Mouse (Mus musculus) skeletal muscle tissue, adult 2 months (tissue): Measurements from ENCODE around the gene Zfp772.
"Not testable (repeated sequence)": the region's sequence is repeated elsewhere in the genome, so short reads cannot be mapped to it uniquely, and the experiment has no call there.

Source experiments
- DNase-seq: peaks from one replicate; pipeline ENCODE4 v3.0.0-alpha.2; 2012; ENCODE audit warnings: low read depth, low spot score

Gene Zfp772

DNA sequence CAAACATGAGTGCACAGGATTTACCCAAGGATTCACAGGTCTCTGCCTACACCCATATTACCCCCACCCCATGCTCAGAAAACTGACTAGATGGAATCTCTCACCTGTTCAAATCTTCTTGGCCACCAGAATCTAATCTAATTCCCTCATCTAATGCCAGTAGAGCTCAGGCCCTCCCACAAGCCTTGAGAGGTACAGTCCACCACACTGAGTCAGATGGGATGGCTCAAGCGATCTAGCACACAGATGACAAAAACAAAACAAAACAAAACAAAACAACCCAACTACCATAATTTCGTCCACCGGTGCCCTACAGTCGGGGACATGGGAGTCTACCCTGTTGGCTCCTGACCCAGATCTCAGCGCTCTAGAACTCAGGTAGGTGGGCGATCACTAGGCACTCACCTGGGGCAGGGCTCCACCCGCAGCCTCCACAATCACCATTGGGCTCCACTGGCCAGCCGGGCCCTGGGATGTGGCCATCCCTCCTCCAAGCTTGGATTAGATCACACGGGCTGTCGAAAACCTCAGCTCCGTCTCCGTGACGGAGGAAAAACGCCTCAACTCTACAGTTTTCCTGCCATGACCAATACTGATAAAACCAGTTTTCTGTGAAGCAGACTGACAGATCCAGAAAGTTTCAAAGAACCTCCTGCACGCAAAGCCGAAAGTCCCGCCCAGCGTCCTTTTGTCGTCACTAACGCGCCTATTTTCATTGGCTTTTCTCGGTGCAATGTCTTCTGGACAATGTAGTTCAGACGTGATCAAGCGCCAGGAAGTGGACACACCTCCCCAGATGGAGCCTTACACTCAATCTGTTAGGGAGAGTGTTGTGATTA lies at the start of gene Zfp772:
Gene Zfp772 (minus strand): TSS at position 686 of the 839 bp plus-strand sequence.
- DNase-seq = not testable (repeated sequence)

DNA sequence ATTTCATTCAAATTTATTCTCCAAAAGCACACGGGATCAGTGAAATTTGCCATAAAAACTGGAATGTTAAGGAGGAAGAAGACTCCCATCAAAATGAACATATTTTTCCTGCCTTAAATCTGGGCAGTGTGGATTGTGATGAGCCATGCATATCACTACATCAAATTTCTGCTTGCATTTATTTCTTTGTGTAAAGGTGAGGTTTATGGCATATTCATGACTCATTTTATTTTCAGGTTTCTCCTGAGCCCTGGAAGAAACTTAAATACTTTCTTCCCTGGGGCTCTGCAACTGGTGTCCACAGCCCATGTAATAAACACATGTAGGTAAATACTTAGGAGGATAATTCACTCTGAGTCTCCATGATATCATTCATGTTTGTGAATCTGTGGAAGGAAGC lies 37.4 kb upstream of the Zfp772 start, which contains the start of gene Vmn2r29:
Gene Vmn2r29 (minus strand): TSS at position 101 of the 400 bp plus-strand sequence.
- DNase-seq = not testable (repeated sequence)

DNA sequence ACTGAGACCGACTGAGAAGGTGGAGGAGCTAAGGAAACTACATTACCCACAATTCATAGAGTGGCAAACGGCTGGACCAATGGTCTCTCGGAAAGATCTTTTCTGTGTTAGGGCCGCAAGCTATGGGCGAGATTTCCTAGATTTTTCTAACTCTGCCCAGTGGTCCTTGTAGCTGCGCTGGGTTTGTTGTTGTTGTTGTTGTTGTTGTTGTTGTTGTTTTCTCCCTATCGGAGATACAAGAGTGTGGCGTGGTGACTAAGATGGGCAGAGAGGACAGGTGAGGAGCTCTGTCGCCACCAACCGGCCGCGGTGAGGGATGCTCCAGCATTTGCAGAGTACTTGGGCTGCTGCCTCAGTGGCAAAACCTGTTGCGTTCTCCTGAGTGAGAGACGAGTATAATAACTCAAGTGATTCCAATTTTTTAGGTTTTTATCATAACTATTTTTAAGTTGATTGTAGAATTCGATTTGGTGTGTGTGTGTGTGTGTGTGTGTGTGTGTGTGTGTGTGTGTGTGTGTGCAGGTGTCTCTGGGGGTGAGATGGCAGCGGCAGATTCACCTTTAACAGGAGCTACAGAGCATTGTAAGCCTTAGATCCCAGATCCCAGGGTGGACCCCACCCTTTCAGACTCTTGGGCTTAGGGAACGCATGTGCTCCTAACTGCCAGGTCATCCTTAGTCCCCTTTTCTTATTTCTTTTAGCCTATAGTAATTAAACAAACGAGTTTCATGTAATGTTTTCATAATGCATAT lies 21.4 kb downstream of the Zfp772 start:
- peak; percentile 10 for DNase-seq

DNA sequence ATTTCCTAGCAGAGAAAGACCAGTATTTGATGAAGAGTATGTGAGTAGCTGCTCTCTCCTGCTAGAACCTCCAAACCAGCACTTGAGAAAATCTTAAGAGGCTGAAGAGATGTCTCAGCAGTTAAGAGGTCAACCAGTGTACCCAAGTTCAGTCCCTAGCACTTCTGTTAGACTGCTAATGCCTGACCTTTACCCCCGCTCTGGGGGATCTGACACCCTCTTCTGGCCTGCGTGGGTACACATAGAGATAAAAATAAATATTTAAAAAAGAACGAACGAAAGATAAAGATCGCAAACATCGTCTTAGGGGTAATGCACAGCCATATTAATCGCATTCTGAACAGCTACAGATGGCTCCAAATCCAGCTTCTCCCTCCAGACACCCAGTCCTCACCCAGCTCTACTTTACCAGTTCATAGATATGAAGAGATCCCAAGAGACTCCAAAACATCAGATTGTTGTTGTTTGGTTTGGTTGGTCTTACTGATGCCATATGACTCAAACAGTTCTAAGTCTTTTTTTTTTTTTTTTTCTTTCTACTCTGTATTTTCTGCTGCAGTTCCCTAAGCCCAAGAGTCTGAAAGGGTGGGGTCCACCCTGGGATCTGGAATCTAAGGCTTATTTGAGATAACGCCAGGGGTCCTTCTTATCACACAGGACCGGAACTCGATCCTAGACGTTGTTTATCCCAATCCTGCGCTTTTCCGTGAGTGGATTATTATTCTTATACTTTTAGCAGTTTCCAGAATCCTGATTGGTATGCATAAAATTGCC lies 22.2 kb downstream of the Zfp772 start:
- no peak for DNase-seq

DNA sequence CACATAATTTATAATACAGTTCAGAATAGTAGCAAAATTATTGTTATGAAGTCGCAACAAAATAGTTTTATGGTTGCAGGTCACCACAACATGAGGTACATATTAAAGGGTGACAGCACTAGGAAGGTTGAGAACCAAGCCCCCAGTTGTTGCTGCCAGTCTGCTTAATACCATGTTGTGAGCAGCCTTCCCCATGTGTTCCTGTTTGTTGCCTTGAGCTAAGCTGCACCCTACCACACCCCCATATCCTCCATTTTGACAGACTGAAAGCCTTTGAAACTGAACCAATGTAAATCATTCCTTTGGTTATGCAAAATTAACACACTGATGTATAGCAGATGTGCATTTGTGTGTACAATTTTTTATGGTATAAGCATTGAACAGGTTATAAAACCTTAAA lies 23.9 kb downstream of the Zfp772 start:
- DNase-seq = no peak

DNA sequence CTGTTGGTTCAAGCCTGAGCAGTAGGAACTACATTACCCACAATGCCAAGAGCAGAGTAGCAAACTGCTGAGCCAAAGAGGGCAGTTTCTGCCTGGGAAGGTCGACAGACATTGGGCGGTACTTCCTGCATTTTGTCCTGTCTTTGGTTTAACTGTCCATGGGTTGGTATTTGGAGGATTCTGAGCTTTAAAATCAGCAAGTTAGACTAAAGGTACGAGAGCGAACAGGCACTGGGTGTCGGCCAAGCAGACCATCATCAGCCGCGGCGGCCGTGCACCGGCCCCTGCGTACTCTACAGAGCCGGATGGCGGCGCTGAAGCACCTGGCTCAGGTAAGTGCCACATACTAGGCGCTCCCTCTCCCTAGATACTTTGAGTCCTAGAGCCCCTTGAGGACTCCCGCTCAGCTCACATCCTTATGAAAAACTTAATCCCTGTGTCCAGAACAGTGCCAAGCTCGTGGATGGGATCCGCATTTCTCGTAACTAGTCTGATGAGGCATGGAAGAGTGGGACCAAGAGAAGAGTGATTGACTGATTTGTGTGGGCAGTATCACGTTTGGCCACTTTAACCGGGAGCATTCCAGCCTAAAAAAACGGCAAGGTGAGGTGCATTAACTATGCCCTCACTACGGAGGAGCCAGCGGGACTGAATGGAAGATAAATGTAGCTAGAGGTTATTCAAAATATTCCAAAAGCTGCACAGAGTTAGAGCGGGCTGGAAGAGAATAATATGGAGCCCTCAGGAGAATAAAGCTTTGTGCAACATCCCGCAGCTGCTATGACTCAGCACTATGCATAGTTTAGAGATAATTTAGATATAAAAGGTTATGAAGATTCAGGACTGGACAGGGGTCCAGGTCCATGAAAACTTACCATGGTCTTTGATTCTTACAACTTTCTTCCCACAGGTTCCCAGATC lies 38.3 kb downstream of the Zfp772 start, which contains the start of gene Zfp418:
Gene Zfp418 (plus strand): TSS at position 104 of the 921 bp plus-strand sequence.
- DNase-seq = peak; percentile 61
